Mouse (Mus musculus): ENCODE results near the gene Lin37. TPM values are rescaled to one million over a fixed set of nuclear protein-coding genes. Genes with fewer than 3 reads are reported as not detected.

The Lin37 gene
- total RNA-seq, 1 experiment from 2014 or later = 20.8 TPM

DNA sequence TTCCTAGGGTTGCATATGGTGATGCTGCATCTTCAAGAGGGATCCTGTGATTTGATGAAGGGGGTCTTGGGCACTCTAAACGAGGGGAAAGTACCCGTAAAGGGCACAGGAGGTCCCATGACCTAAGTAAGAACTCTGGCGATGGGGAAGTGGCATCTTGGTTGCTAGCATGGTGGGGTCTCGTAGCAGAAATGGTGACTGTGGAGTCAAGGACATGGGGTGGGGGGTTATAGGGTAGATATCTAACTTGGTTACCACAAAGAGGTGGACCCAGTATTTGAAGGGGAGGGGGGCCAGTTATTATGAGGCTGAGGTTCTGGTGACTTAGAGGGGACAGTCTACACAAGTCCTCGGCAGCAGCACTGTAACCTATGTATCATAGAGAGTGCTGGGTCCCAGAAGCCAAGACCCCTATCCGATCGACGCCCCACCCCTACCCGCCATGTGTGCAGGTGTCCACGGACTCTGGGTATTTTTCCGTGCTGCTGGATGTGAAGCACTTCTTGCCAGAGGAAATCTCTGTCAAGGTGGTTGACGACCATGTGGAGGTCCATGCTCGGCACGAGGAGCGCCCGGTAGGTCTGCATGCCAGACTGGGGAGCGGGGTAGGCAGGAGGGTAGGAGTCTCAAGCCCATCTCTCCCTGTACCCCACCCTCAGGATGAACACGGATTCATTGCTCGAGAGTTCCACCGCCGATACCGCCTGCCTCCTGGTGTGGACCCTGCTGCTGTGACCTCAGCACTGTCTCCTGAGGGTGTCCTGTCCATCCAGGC lies 5.6 kb downstream of the Lin37 start:
- no peak for ATAC-seq (replicated peaks; ENCODE audit: low read depth, poor library complexity, severe bottlenecking)

DNA sequence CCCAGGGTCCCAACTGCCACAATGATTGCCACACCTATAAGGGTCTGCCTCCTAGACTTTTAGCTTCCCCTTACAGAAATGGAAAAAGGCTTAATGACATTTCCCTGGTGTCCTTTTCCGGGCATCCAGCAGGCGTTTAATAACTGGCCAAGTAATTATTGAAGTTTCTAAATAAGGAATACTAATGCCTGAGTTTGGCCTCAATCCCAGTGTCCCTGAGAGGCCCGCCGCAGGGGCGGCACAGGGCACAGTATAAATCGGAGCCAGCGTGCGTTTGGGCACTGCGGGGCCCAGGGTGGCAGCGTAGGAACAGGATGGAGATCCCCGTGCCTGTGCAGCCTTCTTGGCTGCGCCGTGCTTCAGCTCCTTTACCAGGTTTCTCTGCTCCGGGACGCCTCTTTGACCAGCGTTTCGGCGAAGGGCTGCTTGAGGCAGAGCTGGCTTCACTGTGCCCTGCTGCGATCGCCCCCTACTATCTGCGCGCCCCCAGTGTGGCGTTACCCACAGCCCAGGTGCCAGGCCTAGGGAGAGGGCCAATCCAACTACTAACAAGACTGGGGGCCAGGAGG lies 6.5 kb downstream of the Lin37 start:
- ATAC-seq (replicated peaks; ENCODE audit: low read depth, poor library complexity, severe bottlenecking) = no peak

DNA sequence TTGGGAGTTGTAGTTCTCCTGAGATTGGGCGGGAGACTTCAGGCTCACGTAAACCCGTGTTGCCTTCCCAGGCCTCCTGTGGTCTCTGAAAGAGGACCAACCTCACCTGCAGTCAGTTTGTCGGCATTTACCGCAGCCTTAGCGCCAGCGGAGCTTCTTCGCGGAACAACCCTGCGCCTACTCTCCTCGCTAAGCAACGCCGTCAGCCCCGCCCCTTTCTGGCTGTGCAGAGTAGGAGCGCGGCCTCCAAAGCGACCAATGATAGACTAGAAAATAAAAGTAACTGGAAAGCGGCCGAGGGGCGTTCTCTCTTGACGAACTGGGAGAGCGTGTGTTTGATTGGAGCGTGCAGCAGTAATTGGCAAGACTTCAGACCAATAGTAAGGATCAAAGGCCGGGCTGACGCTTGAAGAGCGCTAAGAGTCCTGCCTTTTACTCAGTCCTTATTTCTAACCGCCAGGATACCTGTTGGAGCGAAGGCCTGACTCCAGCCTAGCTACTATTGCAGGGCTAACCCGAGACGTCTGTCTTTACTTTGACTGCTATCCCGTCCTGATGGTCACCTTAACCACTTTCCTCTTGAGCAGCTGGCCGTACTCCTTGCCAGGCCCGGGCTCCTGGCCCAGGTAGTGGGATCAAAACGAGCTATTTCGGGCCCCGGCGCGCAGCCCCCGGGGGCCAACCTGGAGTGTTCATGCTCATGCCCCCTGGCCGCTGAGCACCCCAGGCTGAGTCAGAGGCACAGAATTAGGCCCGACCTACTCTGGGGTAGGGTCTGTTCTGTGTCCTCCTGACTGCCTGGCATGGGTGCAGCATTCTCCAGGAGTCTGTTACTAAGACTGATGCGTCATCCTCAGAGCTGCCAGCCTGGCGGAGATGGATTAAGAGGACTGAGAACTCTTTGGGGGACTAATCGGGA lies 7.3 kb downstream of the Lin37 start, which contains the start of the genes Hspb6 and Proser3:
Gene Hspb6 (plus strand): TSS at position 77 of the 919 bp plus-strand sequence.
Gene Proser3 (minus strand): TSS at position 198 of the 919 bp plus-strand sequence.
- ATAC-seq (replicated peaks; ENCODE audit: low read depth, poor library complexity, severe bottlenecking) = peak; percentile 88

DNA sequence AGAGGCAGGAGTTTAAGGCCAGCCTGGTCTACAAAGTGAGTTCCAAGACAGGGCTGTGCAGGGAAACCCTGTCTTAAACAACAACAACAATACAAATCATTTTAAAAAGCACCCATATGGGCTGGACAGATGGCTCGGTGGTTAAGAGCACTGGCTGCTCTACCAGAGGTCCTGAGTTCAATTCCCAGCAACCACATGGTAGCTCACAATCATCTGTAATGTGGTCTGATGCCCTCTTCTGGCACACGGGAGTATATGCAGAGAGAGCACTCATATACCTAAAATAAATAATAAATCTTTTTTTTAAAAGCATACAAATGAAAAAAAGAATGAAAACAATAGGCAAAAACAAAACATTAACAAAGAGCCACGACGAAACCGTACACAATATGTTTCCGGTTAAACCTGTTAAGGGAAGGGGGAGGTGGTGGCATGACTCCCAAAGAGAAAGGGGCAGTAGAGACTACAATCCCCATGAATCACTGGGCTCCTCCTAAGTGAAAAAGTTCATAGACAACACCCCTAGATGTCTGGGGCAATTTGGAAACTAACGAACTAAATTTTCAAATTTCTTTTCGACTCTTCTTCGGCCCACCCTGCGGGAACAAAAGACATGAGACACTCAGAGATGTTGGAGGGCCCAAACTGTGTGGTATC lies 8.1 kb downstream of the Lin37 start:
- peak; percentile 64 for ATAC-seq (replicated peaks; ENCODE audit: low read depth, poor library complexity, severe bottlenecking)

GRCm38 (mm10) chr7:30550603-30551002 lies 9.0 kb downstream of the Lin37 start:
- no peak for ATAC-seq (replicated peaks; ENCODE audit: low read depth, poor library complexity, severe bottlenecking)

- ATAC-seq (replicated peaks; ENCODE audit: low read depth, poor library complexity, severe bottlenecking) = no peak
Measured at GRCm38 (mm10) chr7:30549880-30550279, 9.8 kb downstream of the Lin37 start.

DNA sequence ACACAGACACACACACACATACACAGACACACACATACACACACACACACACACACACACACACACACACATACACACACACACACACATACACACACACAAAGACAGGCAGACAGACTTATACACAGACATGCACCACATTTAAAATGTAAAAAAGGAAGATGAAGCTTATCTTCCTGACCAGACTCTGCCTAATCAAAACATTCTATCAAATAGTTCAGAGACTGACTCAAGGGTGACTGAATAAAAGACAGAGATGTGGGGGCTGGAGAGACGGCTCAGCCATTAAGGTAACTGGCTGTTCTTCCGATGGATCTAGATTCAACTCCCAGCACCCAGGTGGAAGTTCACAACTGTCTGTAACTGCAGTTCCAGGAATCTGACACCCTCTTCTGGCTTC lies 15.3 kb downstream of the Lin37 start:
- no peak for ATAC-seq (replicated peaks; ENCODE audit: low read depth, poor library complexity, severe bottlenecking)

DNA sequence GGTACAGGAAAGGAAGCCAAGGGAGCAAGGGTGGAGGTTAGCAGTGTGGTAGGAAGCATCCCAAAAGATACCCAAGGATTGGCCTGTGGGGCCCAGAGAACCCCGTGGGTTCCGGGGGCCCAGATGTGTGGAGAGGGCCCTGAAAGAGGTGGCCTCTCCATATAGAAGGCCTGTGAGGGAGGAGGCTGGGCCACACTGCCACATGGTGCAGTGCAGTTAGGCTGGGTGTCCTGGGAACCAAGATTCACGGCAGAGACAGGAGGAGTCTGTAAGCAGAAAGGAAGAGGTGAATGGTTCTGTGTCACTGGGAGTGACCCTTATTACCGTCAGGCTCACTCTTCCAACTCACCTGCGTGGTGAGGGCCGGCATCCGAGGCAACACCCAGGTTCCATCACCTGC lies 19.1 kb downstream of the Lin37 start:
- ATAC-seq (replicated peaks; ENCODE audit: low read depth, poor library complexity, severe bottlenecking) = no peak

DNA sequence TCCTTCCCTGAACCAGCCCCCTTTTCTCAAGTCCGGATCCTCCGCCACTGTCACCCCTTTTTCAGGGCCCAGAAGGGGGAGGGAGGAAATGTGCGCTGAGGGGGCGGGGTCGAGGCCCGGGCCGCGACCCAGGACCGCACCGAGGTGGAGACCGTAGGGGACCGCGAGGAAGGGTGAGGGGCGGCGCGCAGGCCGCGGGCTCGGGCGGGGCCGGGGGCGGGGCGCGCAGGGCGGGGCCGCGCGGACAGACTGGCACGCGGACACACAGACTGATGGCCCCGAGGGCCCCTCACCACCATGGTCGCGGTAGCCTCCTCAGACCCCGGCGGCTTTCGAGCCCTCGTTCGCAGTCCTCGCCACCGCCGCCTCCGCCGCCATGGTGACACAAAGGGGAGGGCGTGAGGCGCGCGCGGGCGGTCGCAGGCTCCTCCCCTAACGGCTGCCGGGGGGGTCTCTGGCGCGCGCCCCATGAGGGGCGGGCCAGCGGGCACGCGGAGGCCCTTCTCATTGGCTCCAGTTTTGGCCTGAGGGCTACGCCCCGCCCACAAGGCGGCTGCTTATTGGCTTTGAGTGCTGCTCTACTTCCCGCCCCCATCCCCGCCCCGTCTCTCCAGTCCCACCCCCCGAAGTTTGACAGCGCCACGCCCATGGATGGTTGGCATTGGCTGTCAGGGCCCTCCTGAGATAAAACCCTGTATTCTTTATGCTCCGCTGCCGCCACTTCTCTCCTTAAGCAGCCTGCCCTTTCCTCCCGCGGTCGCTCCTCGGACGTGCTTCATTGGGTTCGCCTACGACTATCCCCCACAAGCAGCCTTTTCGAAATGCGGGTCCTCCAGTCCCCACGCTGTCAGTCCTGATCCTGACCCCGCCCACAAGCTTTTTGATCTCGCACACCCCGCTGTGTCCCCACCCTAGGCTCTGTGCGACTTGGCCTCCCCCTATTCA lies 24.7 kb downstream of the Lin37 start, which contains the start of gene Arhgap33:
Gene Arhgap33 (minus strand): TSS at position 428 of the 945 bp plus-strand sequence.
- ATAC-seq (replicated peaks; ENCODE audit: low read depth, poor library complexity, severe bottlenecking) = peak; percentile 90

- ATAC-seq (replicated peaks; ENCODE audit: low read depth, poor library complexity, severe bottlenecking) = no peak
Measured at GRCm38 (mm10) chr7:30533941-30534632, 25.6 kb downstream of the Lin37 start.

GRCm38 (mm10) chr7:30532931-30533330 lies 26.7 kb downstream of the Lin37 start:
- ATAC-seq (replicated peaks; ENCODE audit: low read depth, poor library complexity, severe bottlenecking) = no peak

DNA sequence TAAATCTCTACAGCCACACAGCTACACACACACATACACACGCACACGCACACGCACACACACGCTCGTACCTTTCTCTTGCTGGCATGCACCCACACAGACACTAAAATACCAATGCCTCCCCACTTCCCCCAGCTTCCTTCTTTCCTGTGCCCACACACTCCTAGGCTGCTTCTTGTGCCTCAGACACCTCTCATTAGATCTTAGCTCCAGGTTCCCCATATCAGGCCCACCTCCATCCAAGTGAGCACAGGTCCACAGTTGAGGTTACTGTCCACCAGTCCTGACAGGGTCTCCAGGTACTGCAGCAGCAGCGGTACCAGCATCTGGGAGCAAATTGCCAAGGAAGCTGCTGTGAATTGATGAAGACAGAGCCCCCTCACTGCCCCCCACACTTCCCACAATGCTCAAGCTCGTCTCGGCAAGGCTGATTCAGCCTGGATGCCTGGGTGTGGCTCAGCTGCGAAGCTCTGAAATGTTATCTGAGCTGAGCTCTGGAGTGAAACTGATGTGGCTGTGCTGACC lies 28.3 kb downstream of the Lin37 start:
- ATAC-seq (replicated peaks; ENCODE audit: low read depth, poor library complexity, severe bottlenecking) = no peak

DNA sequence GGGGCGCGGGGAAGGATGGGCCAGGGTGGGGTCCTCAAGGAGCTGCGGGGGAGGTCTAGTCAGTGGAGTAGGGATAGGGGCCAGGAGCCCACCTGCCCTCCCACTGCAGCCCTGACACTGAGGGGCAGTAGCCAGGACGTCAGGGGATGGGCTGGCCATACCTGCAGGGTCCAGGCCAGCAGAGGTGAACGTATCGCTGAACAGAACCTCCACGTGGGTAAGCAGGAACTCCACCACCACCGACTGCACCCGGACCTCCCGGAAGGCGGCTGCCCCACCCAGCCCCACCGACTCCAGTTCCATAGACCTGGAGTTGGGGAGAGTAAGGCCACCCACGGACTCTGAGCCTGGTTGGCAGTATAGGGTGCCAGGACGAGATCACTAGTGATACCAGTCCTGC lies 32.7 kb downstream of the Lin37 start:
- no peak for ATAC-seq (replicated peaks; ENCODE audit: low read depth, poor library complexity, severe bottlenecking)

DNA sequence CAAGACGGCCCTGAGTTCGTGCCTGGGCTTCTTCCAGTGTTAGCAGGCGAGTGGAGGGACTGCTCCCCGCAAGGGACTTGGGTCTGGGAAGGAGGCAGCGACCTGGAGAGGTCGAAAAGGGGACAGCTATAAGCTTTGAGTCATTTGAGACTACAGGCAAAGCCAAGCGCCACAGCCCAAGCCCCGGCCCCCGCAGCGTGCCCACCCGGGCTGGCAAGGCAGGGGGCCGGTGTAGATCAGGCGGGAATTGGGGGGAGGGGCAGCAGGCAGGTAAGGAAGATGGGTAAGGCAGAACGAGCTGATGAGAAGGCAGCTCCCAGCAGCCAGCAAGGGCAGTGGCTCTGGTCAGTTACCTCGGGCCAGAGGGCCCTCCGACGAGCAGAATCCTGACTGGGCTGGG lies 33.2 kb downstream of the Lin37 start:
- ATAC-seq (replicated peaks; ENCODE audit: low read depth, poor library complexity, severe bottlenecking) = no peak

DNA sequence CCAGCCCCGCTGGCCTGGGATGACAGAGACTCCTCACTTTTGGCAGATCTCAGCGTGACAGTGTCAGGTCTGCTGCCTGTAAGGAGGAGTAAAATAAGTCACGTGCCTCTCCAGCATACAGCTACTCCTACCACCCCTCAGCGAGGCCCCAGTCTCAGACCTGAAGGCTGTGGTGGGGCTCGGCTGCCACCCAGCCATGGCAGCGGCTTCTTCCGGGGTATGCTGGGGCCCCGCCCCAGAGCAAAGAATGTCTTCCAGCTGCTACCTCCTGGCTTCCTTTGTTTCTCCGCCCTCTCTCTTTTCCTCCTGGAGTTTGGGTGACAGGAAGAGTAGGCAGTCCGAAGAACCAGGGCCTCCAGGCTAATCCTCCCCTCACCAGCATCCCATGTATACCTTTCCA lies 33.7 kb downstream of the Lin37 start:
- ATAC-seq (replicated peaks; ENCODE audit: low read depth, poor library complexity, severe bottlenecking) = no peak

DNA sequence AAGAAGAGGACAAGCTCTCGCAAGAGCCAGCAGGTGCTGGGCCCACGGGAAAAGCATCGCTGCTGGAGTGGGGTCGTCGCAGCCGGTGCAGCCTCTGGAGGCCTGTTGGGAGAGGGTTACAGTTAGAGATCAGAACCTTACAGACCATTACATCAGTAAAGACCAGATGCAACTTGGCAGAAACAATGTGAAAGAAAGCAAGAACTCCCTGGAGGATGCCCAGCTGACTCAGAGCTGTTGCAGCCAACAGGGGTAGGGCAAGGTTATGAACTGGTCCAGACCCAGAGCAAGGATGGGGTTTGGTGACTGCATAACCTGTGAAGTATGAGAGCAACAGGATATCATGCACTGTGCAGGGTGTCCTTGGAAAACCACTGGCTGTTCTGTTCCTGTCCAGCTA lies 35.2 kb downstream of the Lin37 start:
- ATAC-seq (replicated peaks; ENCODE audit: low read depth, poor library complexity, severe bottlenecking) = no peak

DNA sequence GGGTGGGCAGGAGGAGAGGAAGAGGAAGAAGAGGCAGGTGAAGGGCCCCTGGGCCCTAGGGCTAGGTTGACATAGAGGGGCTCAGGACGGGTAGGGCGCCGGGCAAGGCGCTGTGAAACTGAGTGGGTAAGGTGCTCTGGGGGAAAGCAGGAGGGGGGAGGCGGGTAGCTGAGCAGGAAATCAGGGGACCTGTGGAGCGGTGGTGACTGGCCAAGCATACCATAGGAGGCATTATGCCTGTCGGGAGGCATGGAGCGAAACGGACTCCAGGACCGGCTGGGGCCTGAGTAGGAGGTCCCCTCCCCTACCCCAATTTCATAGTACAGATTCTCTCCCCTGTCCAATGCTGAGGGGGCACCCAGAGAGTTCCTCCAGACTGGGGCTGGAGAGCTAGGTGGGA lies 36.8 kb downstream of the Lin37 start:
- ATAC-seq (replicated peaks; ENCODE audit: low read depth, poor library complexity, severe bottlenecking) = no peak

DNA sequence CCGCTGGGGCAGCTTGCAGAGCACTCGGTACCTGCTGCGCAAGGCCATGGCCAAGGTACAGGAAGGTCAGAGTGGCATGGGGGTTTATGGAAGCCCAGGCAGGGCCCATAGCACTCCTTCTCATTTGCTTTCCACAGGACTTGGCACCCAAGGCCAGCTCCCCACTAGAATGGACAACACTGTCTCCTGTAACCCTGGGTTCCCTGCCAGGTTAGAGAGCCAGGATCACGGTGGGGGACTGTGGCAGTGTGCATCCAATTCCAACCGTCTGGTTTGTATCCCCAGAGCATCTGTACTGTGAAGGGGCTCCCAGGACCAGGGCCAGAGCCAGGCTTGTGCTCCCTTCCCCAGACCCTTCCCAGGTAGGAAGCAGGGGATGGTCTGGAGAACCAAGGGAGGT lies 38.8 kb downstream of the Lin37 start:
- ATAC-seq (replicated peaks; ENCODE audit: low read depth, poor library complexity, severe bottlenecking) = no peak
